Mouse (Mus musculus): ENCODE data around the gene Akap2. TPM values are rescaled to one million over a fixed set of nuclear protein-coding genes. Genes with fewer than 3 reads are reported as not detected.

Gene Akap2
- polyA plus RNA-seq (2015; fragmentation: Nextera tagmentation; extraction: Ambion mirVana) = 10.5 and 12.4 TPM in 2 replicates

DNA sequence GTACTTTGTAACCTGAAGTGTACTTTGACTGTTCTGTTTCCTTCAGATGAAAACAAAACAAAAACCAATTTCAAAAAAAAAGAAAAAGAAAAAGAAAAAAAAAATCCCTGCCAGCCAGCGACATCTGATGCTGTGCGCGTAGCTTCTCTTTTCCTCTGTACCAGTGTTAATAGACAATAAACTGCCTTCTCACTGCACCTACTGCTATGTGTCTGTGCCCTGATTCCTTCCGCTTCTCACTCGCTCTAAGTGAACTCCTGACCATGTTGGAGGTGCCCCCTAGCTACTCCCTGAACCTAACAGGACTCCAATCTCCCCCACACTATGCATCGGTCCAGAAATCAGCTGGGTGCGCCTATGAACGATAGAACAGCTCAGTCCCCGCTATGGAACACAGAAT, at the start of gene Akap2:
Gene Akap2 (plus strand): TSS at position 304 of the 400 bp plus-strand sequence.
- ATAC-seq = 0 out of 2 replicates have a peak, but pooled peaks have one; percentile 52
- no peak within 1 kb of the TSS for H3K9ac ChIP-seq (ENCODE audit: low read depth, low read length)
- H3K4me2 ChIP-seq (ENCODE audit: low read length) = no peak within 1 kb of the TSS
- H3K36me3 ChIP-seq (ENCODE audit: control insufficient read depth, insufficient read depth, low read length) = no peaks in the 10 kb centered on the region
- no peak within 1 kb of the TSS for H3K27ac ChIP-seq (ENCODE audit: low read length)
- no peaks in the 10 kb centered on the region for H3K9me3 ChIP-seq (replicated peaks; ENCODE audit: control insufficient read depth, low read length, poor library complexity, severe bottlenecking)
- H3K4me1 ChIP-seq (ENCODE audit: control insufficient read depth, insufficient read depth, low read length) = peaks cover 13% of the 10 kb centered on the region; the same call in 1 of the 2 replicates
- H3K27me3 ChIP-seq (ENCODE audit: control insufficient read depth, insufficient read depth, low read depth, low read length) = no peaks in the 10 kb centered on the region
- no peak within 1 kb of the TSS for H3K4me3 ChIP-seq (ENCODE audit: low read depth, low read length)
- WGBS = 69% methylated on average over 9 of the region's 9 CpGs

DNA sequence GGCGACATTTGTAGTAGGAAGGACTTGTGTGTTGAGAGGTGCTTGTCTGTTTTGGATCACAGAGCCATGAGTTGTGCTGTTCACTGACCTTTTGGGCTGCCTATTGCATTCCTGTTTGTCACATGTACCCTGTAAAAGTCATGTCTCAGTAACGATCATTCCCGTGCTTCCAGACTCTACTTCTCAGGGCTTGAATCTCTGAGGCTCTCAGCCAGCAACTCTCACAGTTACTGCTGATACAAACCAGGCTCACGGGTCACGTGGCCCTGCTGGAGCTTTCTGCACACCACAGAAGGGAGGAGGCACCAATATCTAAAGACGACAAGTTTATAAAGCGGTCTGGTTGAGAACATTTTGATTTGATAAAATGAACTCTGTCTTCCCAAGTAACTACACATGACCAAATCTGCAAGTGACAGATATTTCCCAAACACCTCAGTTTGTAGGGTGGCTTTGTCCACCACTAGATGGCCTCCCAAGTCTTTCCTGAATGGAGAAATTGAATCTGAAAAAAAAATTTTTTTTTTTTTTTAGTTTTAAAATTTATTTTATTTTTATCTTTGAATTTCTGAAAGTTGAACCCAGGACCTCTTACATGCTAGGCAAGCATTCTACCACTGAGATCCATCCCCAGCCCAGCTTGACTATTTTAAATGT, 46.5 kb upstream of the Akap2 start:
- no peak overlapping the region for H3K9ac ChIP-seq (ENCODE audit: low read depth, low read length)
- WGBS = 74% methylated on average over 7 of the region's 7 CpGs
- no peak overlapping the region for H3K4me3 ChIP-seq (ENCODE audit: low read depth, low read length)
- no peaks in the 10 kb centered on the region for H3K27me3 ChIP-seq (ENCODE audit: control insufficient read depth, insufficient read depth, low read depth, low read length)
- no peaks in the 10 kb centered on the region for H3K36me3 ChIP-seq (ENCODE audit: control insufficient read depth, insufficient read depth, low read length)
- no peak overlapping the region for H3K27ac ChIP-seq (ENCODE audit: low read length)
- ATAC-seq = no peak
- no peak overlapping the region for H3K4me2 ChIP-seq (ENCODE audit: low read length)
- H3K4me1 ChIP-seq (ENCODE audit: control insufficient read depth, insufficient read depth, low read length) = no peaks in the 10 kb centered on the region
- H3K9me3 ChIP-seq (replicated peaks; ENCODE audit: control insufficient read depth, low read length, poor library complexity, severe bottlenecking) = no peaks in the 10 kb centered on the region

DNA sequence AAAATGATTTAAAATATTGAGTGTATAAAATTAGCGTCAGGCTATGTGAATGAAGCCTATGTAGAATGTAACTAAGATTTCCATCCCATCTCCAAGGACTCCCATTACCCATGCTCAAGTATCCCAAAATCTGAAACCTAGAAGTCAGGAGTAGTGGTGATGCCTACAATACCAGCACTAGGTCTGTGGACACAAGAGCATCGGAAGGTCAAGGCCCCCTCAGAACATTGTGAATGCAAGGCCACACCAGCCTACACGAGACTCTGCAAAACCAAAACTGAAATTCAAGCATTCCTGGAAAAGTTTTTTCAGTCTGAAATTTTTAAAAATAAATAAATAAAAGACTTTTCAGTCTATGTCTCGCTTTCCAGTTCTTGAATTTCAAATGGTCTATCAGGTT, 44.9 kb upstream of the Akap2 start:
- H3K4me3 ChIP-seq (ENCODE audit: low read depth, low read length) = no peak overlapping the region
- no peak overlapping the region for H3K27ac ChIP-seq (ENCODE audit: low read length)
- no peaks in the 10 kb centered on the region for H3K27me3 ChIP-seq (ENCODE audit: control insufficient read depth, insufficient read depth, low read depth, low read length)
- H3K36me3 ChIP-seq (ENCODE audit: control insufficient read depth, insufficient read depth, low read length) = no peaks in the 10 kb centered on the region
- no peaks in the 10 kb centered on the region for H3K9me3 ChIP-seq (replicated peaks; ENCODE audit: control insufficient read depth, low read length, poor library complexity, severe bottlenecking)
- no peak overlapping the region for H3K9ac ChIP-seq (ENCODE audit: low read depth, low read length)
- H3K4me1 ChIP-seq (ENCODE audit: control insufficient read depth, insufficient read depth, low read length) = no peaks in the 10 kb centered on the region
- ATAC-seq = no peak
- 75% methylated on average over 4 of the region's 4 CpGs for WGBS
- H3K4me2 ChIP-seq (ENCODE audit: low read length) = no peak overlapping the region

DNA sequence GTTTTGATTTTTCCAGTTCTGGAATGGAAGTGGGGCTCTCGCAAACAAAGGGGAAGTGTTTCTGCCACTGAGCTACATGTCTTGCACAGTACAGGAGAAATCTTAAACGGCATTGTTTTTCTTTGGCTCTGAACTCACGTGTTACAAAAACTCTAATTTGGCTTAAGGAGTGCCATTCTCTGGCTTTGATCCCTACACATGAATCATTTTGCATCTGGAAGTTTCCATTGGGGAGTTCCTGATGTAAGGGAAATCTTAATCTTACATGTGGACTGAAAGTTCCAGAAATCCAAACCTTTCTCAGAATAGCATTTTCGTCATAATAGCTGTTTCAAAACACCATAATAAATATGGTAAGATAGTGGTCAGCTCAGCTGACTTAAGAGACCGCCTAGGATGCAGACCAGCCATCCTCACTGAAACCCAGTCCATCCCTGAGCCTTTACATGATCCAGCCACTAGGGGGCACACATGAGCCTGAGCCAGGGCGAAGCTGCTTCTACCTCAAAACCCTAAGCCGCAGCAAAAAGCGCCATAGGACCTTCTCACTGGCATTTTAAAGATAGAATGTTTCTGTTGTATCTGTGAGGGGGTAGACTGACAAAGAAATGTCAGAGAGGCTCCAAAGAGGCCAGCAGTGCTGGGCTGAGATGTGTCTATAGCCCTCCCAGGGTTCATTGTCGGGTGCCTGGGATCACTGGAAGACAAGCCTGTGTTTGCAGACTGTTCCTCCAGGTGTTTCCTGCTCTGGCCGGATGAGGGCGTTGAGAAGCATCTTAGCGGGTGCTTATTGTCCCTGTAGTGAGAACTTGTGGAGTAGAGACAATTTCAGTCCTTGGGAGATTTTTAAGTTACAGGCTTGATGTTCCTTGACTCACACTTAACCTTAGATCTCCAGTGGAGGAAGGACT, 44.2 kb upstream of the Akap2 start:
- Histone ChIP-seq H3K9ac (ENCODE audit: low read depth, low read length) (no peak overlapping the region), H3K4me3 (ENCODE audit: low read depth, low read length) (no peak overlapping the region), H3K4me1 (ENCODE audit: control insufficient read depth, insufficient read depth, low read length) (no peaks in the 10 kb centered on the region), H3K4me2 (ENCODE audit: low read length) (peak overlapping the region; percentile 40), H3K9me3 (replicated peaks; ENCODE audit: control insufficient read depth, low read length, poor library complexity, severe bottlenecking) (no peaks in the 10 kb centered on the region), H3K27ac (ENCODE audit: low read length) (no peak overlapping the region), H3K36me3 (ENCODE audit: control insufficient read depth, insufficient read depth, low read length) (no peaks in the 10 kb centered on the region), H3K27me3 (ENCODE audit: control insufficient read depth, insufficient read depth, low read depth, low read length) (no peaks in the 10 kb centered on the region)
- 16% methylated on average over 12 of the region's 12 CpGs for WGBS
- peak; percentile 77; the same call in 1 of the 2 replicates for ATAC-seq

DNA sequence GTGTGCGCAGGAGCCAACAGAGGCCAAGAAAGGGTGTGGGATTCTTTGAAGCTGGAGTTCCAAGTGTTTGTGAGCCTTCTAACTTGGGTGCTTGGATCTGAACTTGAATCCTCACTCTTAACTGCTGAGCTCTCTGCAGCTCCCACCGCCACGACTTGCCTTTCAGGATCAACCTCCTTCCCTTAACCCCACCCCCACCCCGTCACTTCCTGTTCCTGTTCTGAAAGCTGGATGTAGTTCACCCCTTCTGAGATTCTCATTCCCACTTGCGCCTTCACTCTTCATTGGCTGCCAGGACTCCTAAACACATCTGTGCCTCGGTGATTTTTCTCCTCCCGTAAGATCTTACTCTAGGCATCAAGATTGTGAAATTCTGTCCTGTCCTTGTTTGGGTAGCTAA, 43.1 kb upstream of the Akap2 start:
- no peak overlapping the region for H3K27ac ChIP-seq (ENCODE audit: low read length)
- WGBS = 79% methylated on average over 7 of the region's 7 CpGs

DNA sequence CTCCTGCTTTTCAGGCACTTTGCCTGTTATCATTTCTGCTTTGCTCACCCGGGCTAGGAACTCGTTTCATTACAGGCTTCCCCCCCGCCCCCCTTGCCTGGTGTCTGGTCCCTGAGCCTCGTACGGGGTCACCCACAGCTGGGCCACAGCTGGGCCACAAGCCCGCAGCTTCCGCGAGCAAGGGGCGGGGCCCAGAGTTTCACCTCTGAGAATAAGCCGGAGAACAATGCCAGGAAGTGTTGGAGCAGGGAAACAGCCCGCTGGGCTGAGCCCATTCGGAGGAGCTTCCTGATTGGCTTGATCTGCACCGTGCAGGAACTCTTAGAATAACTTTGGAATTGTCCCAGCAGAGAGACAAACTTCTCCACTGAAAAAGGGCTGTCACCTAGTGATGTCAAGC, 42.1 kb upstream of the Akap2 start:
- Histone ChIP-seq H3K4me2 (ENCODE audit: low read length) (peak overlapping the region; percentile 28), H3K9me3 (replicated peaks; ENCODE audit: control insufficient read depth, low read length, poor library complexity, severe bottlenecking) (no peaks in the 10 kb centered on the region), H3K4me1 (ENCODE audit: control insufficient read depth, insufficient read depth, low read length) (no peaks in the 10 kb centered on the region), H3K9ac (ENCODE audit: low read depth, low read length) (no peak overlapping the region), H3K36me3 (ENCODE audit: control insufficient read depth, insufficient read depth, low read length) (no peaks in the 10 kb centered on the region), H3K27me3 (ENCODE audit: control insufficient read depth, insufficient read depth, low read depth, low read length) (no peaks in the 10 kb centered on the region), H3K27ac (ENCODE audit: low read length) (no peak overlapping the region), H3K4me3 (ENCODE audit: low read depth, low read length) (no peak overlapping the region)
- peak; percentile 16; the same call in 1 of the 2 replicates for ATAC-seq
- 3% methylated on average over 13 of the region's 13 CpGs for WGBS

More for the DNA sequence above, 43.1 kb upstream of the Akap2 start:
- Histone ChIP-seq H3K4me3 (ENCODE audit: low read depth, low read length) (no peak overlapping the region), H3K27me3 (ENCODE audit: control insufficient read depth, insufficient read depth, low read depth, low read length) (no peaks in the 10 kb centered on the region), H3K9ac (ENCODE audit: low read depth, low read length) (no peak overlapping the region), H3K4me1 (ENCODE audit: control insufficient read depth, insufficient read depth, low read length) (no peaks in the 10 kb centered on the region), H3K4me2 (ENCODE audit: low read length) (no peak overlapping the region), H3K36me3 (ENCODE audit: control insufficient read depth, insufficient read depth, low read length) (no peaks in the 10 kb centered on the region), H3K9me3 (replicated peaks; ENCODE audit: control insufficient read depth, low read length, poor library complexity, severe bottlenecking) (no peaks in the 10 kb centered on the region)
- ATAC-seq = no peak

DNA sequence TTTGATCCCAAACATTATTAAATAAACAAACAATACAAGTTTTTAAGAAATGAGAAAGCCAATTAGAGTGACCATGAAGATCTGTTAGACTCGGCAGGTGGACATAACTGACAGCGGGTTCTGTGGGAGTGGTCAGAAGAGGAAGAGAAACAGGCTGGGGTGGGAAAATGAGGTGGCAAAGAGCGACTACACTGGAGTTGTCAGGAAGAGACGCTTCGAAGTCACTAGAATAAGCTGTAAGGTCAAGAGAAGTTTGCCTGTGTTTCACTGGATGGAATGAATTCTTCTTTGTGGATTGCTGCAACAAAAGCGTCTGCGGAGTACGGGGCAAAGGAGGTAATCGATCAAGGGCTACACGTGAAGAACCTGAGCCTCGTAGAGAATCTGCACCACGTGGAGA, 39.5 kb upstream of the Akap2 start:
- Histone ChIP-seq H3K9ac (ENCODE audit: low read depth, low read length) (no peak overlapping the region), H3K4me3 (ENCODE audit: low read depth, low read length) (no peak overlapping the region), H3K27me3 (ENCODE audit: control insufficient read depth, insufficient read depth, low read depth, low read length) (no peaks in the 10 kb centered on the region), H3K36me3 (ENCODE audit: control insufficient read depth, insufficient read depth, low read length) (no peaks in the 10 kb centered on the region), H3K27ac (ENCODE audit: low read length) (no peak overlapping the region), H3K9me3 (replicated peaks; ENCODE audit: control insufficient read depth, low read length, poor library complexity, severe bottlenecking) (no peaks in the 10 kb centered on the region), H3K4me2 (ENCODE audit: low read length) (no peak overlapping the region), H3K4me1 (ENCODE audit: control insufficient read depth, insufficient read depth, low read length) (no peaks in the 10 kb centered on the region)
- WGBS = 86% methylated on average over 12 of the region's 12 CpGs
- ATAC-seq = no peak

DNA sequence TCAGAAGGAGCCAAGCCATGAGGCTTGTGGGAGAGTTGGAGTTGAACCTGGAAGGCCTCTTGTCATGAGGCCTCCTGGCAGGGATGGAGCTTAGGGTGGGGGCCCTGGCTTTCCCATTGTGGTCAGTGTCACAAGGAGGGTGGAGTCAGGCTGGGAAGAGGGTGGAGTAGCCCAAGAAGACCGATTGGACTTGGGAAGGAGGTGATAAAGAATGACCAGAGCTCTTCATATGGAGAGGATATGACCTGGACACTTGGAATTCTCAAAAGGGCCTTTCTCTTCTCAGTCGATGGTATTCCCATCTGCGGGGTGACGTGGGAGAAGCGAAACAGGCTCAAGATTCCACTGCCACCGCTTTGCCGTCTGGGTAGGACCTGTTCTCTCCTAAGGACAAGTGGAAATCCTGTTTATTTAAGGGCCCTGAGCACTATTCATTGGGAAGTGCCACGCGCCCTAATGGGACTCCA, 38.4 kb upstream of the Akap2 start:
- H3K9me3 ChIP-seq (replicated peaks; ENCODE audit: control insufficient read depth, low read length, poor library complexity, severe bottlenecking) = no peaks in the 10 kb centered on the region
- H3K9ac ChIP-seq (ENCODE audit: low read depth, low read length) = no peak overlapping the region
- WGBS = 82% methylated on average over 9 of the region's 9 CpGs
- no peak overlapping the region for H3K4me2 ChIP-seq (ENCODE audit: low read length)
- no peak overlapping the region for H3K27ac ChIP-seq (ENCODE audit: low read length)
- H3K4me3 ChIP-seq (ENCODE audit: low read depth, low read length) = no peak overlapping the region
- no peaks in the 10 kb centered on the region for H3K36me3 ChIP-seq (ENCODE audit: control insufficient read depth, insufficient read depth, low read length)
- no peaks in the 10 kb centered on the region for H3K27me3 ChIP-seq (ENCODE audit: control insufficient read depth, insufficient read depth, low read depth, low read length)
- ATAC-seq = no peak
- H3K4me1 ChIP-seq (ENCODE audit: control insufficient read depth, insufficient read depth, low read length) = no peaks in the 10 kb centered on the region

DNA sequence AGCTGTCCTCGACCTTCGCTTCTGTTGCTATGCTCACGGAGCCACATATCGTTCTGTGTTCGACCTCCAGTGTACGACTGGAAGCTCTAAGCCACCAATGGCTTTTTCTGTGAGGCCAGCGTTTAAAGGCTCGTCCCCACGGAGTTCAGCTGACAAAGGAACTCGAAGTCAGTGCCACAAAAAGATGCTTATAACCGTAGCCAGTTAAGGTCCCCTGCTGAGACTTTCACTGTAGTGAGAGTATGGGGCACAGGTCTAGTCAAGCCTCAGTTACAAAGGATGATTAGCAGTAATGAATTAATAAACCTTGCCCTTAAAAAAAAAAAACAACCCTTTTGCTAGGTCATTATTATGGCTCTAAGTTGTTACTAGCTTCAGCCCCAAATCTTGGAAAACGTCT, 37.3 kb upstream of the Akap2 start:
- no peak for ATAC-seq
- Histone ChIP-seq H3K4me3 (ENCODE audit: low read depth, low read length) (no peak overlapping the region), H3K27me3 (ENCODE audit: control insufficient read depth, insufficient read depth, low read depth, low read length) (no peaks in the 10 kb centered on the region), H3K27ac (ENCODE audit: low read length) (no peak overlapping the region), H3K36me3 (ENCODE audit: control insufficient read depth, insufficient read depth, low read length) (no peaks in the 10 kb centered on the region), H3K9ac (ENCODE audit: low read depth, low read length) (no peak overlapping the region), H3K4me2 (ENCODE audit: low read length) (no peak overlapping the region), H3K4me1 (ENCODE audit: control insufficient read depth, insufficient read depth, low read length) (no peaks in the 10 kb centered on the region), H3K9me3 (replicated peaks; ENCODE audit: control insufficient read depth, low read length, poor library complexity, severe bottlenecking) (no peaks in the 10 kb centered on the region)
- 57% methylated on average over 12 of the region's 12 CpGs for WGBS
